Mouse (Mus musculus): ENCODE results near the gene Sh2d4b. TPM values are rescaled to one million over a fixed set of nuclear protein-coding genes. Genes with fewer than 3 reads are reported as not detected.
A peak's percentile ranks its signal among the peaks of the same experiment; 100 is the strongest.

Sh2d4b gene
- total RNA-seq, 2 experiments from 2014 or later, result 2.0 to 2.1 TPM

DNA sequence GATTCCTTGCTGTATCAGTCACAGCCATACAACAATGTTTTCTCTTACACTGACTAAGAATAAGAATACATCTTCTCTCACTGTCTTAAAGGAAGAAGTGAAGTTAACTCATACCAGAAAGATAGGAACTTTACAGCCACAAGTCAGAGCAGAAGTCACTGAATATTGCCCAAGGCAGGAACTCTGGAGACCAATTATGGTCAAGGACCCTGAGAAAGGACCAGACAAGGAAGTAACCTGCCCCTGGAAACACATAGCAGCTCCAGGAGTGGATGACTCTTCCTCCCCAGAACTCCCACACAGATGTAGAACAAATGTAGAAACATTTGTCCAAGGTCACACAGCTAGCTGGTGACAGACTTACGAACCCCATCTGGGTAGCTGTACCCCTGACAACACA lies 28.2 kb upstream of the Sh2d4b start:
- Histone ChIP-seq H3K4me3 (no peak overlapping the region), H3K27ac (no peak overlapping the region)
- TF ChIP-seq CTCF (conservative IDR thresholded peaks at IDR 0.05), result no peak
- no peak for DNase-seq (ENCODE audit: low spot score in 2 of 2)

DNA sequence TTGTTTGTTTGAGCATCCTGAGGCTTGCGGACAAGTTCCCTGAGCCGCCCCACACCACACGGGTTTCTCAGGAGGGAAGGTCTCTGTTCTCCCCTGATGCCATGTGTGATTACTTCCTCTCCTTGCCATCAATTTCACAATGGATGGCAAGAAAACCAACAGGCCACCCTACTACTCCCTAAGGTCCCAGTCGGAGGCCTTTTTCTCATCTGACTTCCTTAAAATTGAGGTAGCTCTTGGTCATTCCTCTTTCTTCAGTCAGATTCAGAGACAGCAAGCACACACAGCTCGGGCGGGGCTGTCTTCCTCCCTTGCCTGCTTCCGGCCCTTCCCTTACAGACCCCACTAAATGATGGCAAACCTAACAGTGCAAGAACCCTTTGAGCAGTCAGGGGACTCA lies 26.5 kb upstream of the Sh2d4b start:
- DNase-seq (ENCODE audit: low spot score in 2 of 2), result no peak
- TF ChIP-seq CTCF (conservative IDR thresholded peaks at IDR 0.05), result no peak
- no peak overlapping the region; the same call in 1 of the 2 replicates for H3K27ac ChIP-seq

DNA sequence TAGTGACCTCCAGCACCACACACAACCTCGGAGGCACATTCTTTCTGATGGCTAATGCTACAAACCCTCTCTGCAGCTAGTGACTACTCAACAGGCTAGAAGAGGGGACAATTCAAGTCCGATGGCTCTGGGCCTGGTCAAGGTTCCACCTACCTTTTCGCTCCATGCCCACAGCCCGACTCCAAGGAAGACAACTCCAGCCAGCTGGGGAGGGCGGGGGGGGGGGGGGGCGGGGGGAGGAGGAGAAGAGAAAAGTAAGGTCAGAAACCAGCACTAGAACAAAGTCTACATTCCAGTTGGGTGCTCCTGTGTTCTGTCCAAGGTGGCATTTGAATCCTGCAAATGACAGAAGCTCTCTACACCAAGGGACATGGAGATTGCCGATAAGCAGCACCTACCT lies 25.4 kb upstream of the Sh2d4b start:
- H3K4me3 ChIP-seq, result no peak overlapping the region
- peak overlapping the region; percentile 59; the same call in 1 of the 2 replicates for H3K27ac ChIP-seq
- no peak for TF ChIP-seq CTCF (conservative IDR thresholded peaks at IDR 0.05)
- DNase-seq (ENCODE audit: low spot score in 2 of 2), result no peak

More for the DNA sequence above, 26.5 kb upstream of the Sh2d4b start:
- no peak overlapping the region for H3K4me3 ChIP-seq

DNA sequence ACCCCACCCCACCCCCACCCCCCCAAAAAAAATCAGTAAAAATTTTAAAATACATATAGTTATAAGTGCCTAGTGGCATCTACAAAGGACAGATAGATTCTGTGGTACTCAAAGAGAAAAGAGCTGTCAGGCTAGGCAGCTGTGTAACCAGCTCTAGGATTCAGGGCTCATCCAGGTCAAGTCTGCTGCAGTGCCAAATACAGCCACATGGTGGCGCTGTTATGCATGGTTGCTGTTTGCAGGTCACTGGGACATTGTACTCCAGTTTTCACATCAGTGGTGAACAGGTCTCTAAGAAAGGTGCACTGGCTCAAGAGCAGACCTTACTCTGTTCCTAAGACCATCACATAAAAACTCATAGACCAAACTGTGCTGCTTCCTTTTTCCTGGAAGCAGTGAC lies 24.6 kb upstream of the Sh2d4b start:
- peak; percentile 92 for TF ChIP-seq CTCF (conservative IDR thresholded peaks at IDR 0.05)
- peak; percentile 78 to 95 for DNase-seq (ENCODE audit: low spot score in 2 of 2)
- Histone ChIP-seq H3K4me3 (no peak overlapping the region), H3K27ac (peak overlapping the region; percentile 59; the same call in 1 of the 2 replicates)

DNA sequence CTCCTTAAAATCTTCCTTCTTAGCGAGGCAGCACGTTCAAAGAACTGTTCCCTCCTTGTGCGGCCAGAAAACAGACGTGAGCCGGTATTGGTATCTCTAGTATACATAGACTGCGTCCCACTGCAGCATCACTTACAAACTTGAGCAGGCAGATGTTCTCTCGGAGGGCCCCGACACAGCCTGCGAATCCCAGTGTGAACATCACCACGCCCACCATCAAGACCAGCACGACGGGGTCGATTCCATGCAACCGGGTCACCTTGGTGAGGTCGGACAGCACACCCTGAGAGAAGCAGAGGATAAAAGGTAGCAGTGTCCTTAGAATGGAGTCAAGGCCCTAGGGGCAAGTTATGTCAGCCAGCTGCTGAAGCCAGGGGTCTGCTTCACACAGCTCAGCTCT lies 23.6 kb upstream of the Sh2d4b start:
- H3K4me3 ChIP-seq, result no peak overlapping the region
- no peak for DNase-seq (ENCODE audit: low spot score in 2 of 2)
- no peak for TF ChIP-seq CTCF (conservative IDR thresholded peaks at IDR 0.05)
- H3K27ac ChIP-seq, result no peak overlapping the region

DNA sequence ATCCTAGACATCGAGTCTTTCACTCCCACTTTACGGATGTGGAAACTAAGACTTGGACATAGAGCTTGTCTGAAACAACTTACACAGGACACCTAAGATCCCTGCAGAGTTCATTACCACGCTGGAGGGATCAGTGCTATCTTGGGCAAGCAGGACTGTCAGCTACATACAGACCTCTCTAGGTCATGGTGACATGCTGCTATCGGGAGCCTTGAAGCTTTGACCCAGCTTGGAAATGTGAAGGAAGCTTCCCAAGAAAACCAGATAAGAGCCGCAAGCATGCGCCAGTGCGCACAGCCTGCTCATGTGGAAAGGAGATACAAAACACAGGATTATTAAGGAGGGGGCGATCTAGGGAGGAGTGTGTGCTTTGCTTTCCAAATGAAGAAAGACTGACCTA lies 22.8 kb upstream of the Sh2d4b start:
- TF ChIP-seq CTCF (conservative IDR thresholded peaks at IDR 0.05), result no peak
- DNase-seq (ENCODE audit: low spot score in 2 of 2), result no peak
- Histone ChIP-seq H3K27ac (no peak overlapping the region), H3K4me3 (no peak overlapping the region)

DNA sequence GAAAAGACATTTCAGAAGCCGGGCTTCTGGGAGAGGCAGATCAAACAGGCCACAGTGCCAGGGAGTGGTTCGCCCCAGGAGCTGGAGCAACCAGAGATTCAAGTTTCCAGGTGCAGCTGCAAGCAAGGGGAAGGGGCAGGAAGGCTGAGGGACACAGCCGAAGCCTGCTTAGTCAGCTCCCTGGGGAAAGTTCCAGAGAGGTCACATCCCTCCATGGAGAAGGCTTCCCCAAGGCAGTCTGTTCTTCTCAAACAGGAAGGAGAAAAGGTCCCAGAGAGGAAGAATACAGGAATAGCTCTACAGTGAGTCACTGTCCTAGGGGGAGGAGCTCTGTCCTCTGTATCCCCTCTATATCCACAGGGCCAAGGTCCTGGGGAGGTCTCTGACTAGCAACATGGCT lies 21.6 kb upstream of the Sh2d4b start:
- Histone ChIP-seq H3K27ac (no peak overlapping the region), H3K4me3 (no peak overlapping the region)
- no peak for DNase-seq (ENCODE audit: low spot score in 2 of 2)
- TF ChIP-seq CTCF (conservative IDR thresholded peaks at IDR 0.05), result no peak

DNA sequence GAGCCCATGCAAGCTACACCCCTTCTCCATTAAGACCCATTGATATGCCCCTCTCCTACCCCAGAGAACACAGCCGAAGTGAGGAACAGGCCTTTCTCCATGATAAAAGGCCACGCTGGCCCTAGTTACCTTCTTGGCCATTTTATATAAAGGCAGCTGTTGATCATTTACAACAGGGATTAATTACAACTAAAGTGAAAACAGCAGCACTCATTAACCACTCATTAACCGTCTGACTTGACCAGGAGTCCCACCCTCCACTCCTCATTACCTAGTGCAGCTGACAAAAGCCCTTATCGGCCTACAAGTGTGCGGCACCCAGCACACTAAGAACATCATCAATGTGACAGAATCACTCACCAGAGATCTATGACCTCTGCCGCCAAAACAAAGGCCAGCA lies 20.6 kb upstream of the Sh2d4b start:
- no peak overlapping the region for H3K27ac ChIP-seq
- H3K4me3 ChIP-seq, result no peak overlapping the region
- DNase-seq (ENCODE audit: low spot score in 2 of 2), result no peak
- TF ChIP-seq CTCF (conservative IDR thresholded peaks at IDR 0.05), result no peak

DNA sequence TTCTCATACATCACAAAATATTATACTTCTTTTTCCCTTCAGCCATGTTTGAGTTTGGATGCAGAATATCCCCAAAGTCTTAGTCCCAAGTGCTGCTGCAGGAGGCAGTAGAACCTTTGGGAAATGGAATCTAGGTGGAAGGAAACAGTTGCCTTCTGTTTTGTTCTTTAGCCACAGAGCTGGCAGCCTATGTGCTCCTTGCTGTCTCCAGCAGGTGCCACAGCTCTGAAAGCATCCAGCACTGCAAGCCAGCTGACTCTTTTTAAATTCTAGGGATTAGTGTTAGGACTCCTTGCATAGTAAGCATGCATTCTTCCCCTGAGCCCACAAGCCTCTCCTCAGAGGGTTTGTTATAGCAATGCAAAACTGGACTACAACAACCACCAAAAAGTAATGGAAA lies 18.5 kb upstream of the Sh2d4b start:
- TF ChIP-seq CTCF (conservative IDR thresholded peaks at IDR 0.05), result no peak; the same call in 1 of the 2 replicates
- Histone ChIP-seq H3K4me3 (no peak overlapping the region), H3K27ac (no peak overlapping the region)
- DNase-seq (ENCODE audit: low spot score in 2 of 2), result no peak

DNA sequence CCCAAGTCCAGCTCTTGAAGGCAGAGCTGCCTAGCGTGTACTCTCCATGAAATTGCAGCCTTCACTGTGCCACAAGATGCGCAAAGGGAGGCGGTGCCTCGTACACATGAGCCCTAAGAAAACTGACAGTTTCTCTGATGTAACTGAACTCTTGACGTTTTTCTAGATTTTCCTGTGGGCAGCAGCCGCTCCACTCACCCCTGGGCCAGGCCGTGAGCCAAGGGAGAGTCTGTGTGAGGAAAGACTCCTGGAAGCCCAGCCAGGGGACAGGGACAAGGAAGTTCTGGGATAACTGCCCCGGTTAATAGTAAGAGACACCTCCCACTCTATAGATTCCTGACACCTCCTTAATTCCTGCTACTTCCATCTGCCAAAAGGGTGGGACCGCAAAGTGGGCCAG lies 15.7 kb upstream of the Sh2d4b start:
- no peak for TF ChIP-seq CTCF (conservative IDR thresholded peaks at IDR 0.05)
- Histone ChIP-seq H3K4me3 (no peak overlapping the region), H3K27ac (no peak overlapping the region)
- DNase-seq (ENCODE audit: low spot score in 2 of 2), result no peak

DNA sequence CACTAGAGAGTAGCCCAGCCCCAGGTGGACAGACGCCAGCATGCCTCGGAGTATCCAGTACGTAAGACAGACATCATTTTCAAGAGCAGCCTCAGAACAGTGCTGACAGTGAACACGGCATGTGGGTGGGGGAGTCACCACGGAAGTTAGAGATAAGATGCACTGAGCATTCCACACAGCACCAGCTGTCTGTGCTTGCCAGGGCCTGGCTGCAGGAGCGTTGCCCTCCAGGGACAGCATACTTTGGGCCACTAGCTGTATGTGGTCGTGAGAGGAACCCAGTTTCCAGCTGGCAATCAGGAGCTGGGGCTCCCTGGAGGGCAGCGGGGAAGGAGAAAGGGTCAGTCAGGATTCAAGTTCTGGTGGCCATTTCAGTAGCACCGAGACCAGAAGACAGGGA lies 13.7 kb upstream of the Sh2d4b start:
- Histone ChIP-seq H3K4me3 (no peak overlapping the region), H3K27ac (no peak overlapping the region)
- TF ChIP-seq CTCF (conservative IDR thresholded peaks at IDR 0.05), result no peak
- no peak for DNase-seq (ENCODE audit: low spot score in 2 of 2)

DNA sequence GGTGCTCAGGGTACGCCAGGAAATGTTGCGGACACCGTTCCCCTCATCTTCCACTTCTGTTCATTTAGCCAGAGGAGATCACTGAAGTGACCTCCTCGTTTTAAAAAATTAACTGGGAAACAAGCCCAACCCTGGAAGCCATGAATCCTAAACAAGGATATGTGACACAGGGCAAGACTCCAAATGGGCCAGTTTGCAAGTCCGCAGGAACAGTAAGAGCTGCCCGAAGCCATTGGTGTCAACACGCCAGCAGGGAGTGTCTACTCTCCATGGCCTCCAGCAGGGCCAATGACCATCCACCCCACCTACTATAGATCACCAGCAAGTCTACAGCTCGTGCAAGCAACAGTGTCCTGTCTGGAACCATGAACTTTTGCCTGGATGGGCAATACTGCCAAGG lies 12.7 kb upstream of the Sh2d4b start:
- no peak overlapping the region for H3K27ac ChIP-seq
- no peak for DNase-seq (ENCODE audit: low spot score in 2 of 2)
- no peak overlapping the region for H3K4me3 ChIP-seq
- no peak for TF ChIP-seq CTCF (conservative IDR thresholded peaks at IDR 0.05)

DNA sequence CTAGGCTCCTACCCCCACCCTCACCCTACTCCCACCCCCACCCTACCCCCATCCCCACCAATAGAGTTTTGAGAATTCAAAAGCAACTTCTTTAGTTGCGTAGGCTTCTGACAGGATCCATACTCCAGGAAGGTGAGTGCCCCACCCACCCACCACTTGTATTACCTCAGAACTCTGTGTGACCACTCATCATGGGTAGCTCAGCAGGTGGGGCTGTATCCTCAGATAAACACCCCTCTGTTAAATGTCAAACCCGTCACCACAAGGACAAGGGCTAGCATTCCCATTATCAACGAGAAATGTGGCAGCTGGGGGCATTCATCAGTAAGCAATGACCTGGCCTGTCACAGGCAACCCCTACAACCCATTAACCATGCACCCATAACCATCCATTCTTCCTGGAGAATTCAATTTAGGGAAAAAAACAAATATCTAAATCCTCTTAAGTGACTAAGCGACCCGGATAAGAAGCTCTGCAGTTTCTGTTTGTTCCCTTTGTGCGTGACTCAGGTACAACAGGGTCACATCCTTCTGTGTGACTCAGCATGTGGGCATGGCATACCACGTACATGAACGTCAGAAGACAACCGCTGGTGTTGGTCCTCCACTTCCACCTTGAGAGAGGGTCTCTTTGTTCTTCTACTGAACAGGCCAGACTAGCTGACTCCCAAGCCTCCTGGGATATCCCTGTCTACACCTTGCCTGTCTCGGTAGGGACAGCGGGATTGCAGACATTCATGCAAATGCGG lies 9.4 kb upstream of the Sh2d4b start:
- TF ChIP-seq CTCF (conservative IDR thresholded peaks at IDR 0.05), result no peak

DNA sequence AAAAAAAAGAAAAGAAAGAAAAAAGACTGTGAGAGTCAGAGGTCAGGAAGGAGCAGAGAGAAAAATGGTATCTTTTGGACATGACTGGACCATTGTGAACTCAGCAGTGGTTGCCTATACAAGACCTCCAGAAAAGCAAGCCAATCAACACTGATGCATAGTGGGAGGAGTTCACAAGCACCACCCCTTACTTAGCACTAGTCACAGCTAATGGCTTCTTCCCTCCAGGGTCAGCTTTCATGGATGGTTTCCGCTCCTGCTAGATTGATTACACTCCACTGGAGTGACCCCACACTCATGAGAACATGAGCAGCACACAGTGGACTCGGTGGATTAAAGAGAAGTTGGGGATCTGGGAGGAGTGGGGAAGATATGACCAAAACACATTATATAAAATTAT lies 7.2 kb upstream of the Sh2d4b start:
- H3K27ac ChIP-seq, result no peak overlapping the region
- no peak for DNase-seq (ENCODE audit: low spot score in 2 of 2)
- no peak for TF ChIP-seq CTCF (conservative IDR thresholded peaks at IDR 0.05)
- no peak overlapping the region for H3K4me3 ChIP-seq

More for the DNA sequence above, 9.4 kb upstream of the Sh2d4b start:
- DNase-seq (ENCODE audit: low spot score in 2 of 2), result no peak
- H3K4me3 ChIP-seq, result no peak overlapping the region
- H3K27ac ChIP-seq, result no peak overlapping the region

Data from layer of hippocampus, adult 2 months (tissue).